Mouse (Mus musculus): Measurements from ENCODE around the gene Zfp385a. TPM values are rescaled to one million over a fixed set of nuclear protein-coding genes. Genes with fewer than 3 reads are reported as not detected.

Zfp385a gene
- total and polyA plus RNA-seq, 3 experiments: 1.2 to 59.9 (median 2.7) TPM

DNA sequence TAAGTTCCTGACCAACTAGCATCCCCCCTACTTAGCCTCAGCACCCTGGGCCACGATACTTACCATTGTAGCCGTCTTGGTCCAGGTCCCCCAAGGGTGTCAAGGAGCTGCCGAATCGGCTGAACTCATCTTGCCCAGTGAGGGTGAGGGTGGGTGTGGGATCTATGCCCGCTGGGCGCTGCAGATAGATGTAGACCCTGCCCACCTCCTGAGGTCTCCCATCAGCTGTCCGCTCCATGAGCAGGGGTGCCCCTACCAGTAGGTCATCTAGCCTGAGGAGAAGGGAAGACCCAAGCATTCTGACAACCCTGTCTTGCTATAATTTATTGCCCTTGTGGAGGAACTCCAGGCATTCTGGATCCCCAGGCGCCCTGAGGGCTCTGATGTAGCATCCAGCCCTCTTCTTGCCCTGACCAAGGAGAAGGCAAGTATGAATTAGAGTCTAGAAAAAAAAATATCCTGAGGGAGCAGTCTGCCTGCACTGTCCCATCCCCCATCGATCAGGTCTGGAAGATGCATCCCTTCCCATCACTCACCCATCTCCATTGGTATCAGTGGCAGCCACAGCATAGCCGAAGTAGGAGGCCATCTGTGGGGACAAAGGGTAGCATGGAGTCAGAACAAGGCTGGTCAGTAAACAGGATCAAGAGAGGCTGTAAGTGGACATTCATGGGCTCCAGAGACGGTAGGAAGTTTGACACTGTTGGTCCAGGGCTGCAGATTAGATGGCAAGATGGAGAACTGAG is 13.8 kb upstream of the Zfp385a start:
- no peak overlapping the region for H3K9ac ChIP-seq (ENCODE audit: insufficient read depth, low read depth)
- no peak overlapping the region for H3K4me2 ChIP-seq (ENCODE audit: insufficient read depth, low read depth, poor library complexity, severe bottlenecking)
- TF ChIP-seq ZMIZ1 (IDR thresholded peaks at IDR 0.05; ENCODE audit: low read depth, low read length) (no peak), RCOR1 (conservative IDR thresholded peaks at IDR 0.05; ENCODE audit: low read depth, low read length) (no peak), TBP (conservative IDR thresholded peaks at IDR 0.05; ENCODE audit: low read depth, low read length) (no peak), CHD1 (IDR thresholded peaks at IDR 0.05; ENCODE audit: low read depth, low read length) (no peak), POLR2AphosphoS2 (IDR thresholded peaks at IDR 0.05; ENCODE audit: low read depth, low read length) (no peak), RAD21 (IDR thresholded peaks at IDR 0.05; ENCODE audit: low read depth, low read length) (no peak), MAX (IDR thresholded peaks at IDR 0.05; ENCODE audit: low read length) (no peak), NELFE (IDR thresholded peaks at IDR 0.05; ENCODE audit: low read depth, low read length) (no peak), KAT2A (IDR thresholded peaks at IDR 0.05; ENCODE audit: insufficient replicate concordance, low read length) (no peak), JUND (conservative IDR thresholded peaks at IDR 0.05; ENCODE audit: low read depth, low read length) (no peak), ETS1 (conservative IDR thresholded peaks at IDR 0.05; ENCODE audit: low read depth, low read length) (no peak), SIN3A (IDR thresholded peaks at IDR 0.05; ENCODE audit: low read length) (no peak), USF1 (IDR thresholded peaks at IDR 0.05; ENCODE audit: low read depth, low read length) (no peak), POLR2A (IDR thresholded peaks at IDR 0.05; ENCODE audit: low read depth, low read length) (no peak), UBTF (IDR thresholded peaks at IDR 0.05; ENCODE audit: low read depth, low read length) (no peak), ZKSCAN1 (IDR thresholded peaks at IDR 0.05; ENCODE audit: borderline replicate concordance, low read depth, low read length) (no peak), ZC3H11A (IDR thresholded peaks at IDR 0.05; ENCODE audit: low read depth, low read length) (no peak), MEF2A (IDR thresholded peaks at IDR 0.05; ENCODE audit: borderline replicate concordance, low read depth, low read length) (no peak), CHD2 (IDR thresholded peaks at IDR 0.05; ENCODE audit: low read length) (no peak), IRF4 (IDR thresholded peaks at IDR 0.05; ENCODE audit: low read depth, low read length) (no peak)
- in situ Hi-C loops (cut with MboI; ENCODE audit: low pct_ligation_motif_present, low pct_unique_long_range_greater_than_20kb, low sequenced_read_pairs) (loop anchor here (5.0 kb wide), 2 partner anchors 34 to 89 kb away; no protein-coding TSS in a partner anchor), dilution Hi-C loops (cut with MboI; ENCODE audit: extremely low pct_ligation_motif_present, extremely low pct_unique_long_range_greater_than_20kb, low sequenced_read_pairs) (no loop called here)
- peaks cover 0 to 17% of the 10 kb centered on the region in 2 experiments for H3K36me3 ChIP-seq (replicated peaks in 1 of 2; ENCODE audit: control insufficient read depth in 1 of 2, insufficient read depth in 1 of 2, low read length in 1 of 2)
- no peak overlapping the region for H3K27ac ChIP-seq (ENCODE audit: insufficient read depth, low read depth)
- H3K27me3 ChIP-seq (replicated peaks): no peaks in the 10 kb centered on the region
- no peaks in the 10 kb centered on the region for H3K79me2 ChIP-seq (replicated peaks; ENCODE audit: control insufficient read depth, extremely low read depth, insufficient read depth, poor library complexity, severe bottlenecking)
- H3K9me3 ChIP-seq (replicated peaks; ENCODE audit: low read length): no peaks in the 10 kb centered on the region
- H3K4me3 ChIP-seq (replicated peaks in 1 of 3; ENCODE audit: low read depth in 2 of 3, low read length in 2 of 3, poor library complexity in 1 of 3): no peak overlapping the region
- no peak for DNase-seq (ENCODE audit: extremely low read depth)
- peaks cover 21 to 74% of the 10 kb centered on the region in 2 experiments for H3K4me1 ChIP-seq (ENCODE audit: control insufficient read depth in 1 of 2, insufficient read depth in 2 of 2)

DNA sequence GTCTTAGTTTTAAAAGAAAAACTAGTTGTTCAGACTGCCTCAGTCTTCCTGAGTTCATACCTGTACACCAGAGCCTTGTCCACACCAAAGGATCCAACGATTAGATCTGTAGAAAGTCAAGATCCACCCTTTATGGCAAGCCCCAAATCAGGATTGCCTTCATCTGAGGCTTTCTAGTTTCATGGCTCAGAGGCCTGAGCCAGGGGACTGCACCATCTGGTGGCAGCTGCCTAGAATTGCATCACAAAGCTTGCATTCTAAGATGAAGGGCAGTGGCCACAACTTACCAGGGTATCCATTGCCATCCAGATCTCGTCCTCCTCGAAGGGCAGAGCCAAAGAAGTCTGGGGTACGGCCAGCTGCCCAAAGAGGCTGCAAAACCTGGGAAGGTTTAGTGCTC is 13.0 kb upstream of the Zfp385a start:
- peak; percentile 80 for DNase-seq (ENCODE audit: extremely low read depth)

More for the DNA sequence above, 13.0 kb upstream of the Zfp385a start:
- dilution Hi-C loops (cut with MboI; ENCODE audit: extremely low pct_ligation_motif_present, extremely low pct_unique_long_range_greater_than_20kb, low sequenced_read_pairs) (no loop called here), in situ Hi-C loops (cut with MboI; ENCODE audit: low pct_ligation_motif_present, low pct_unique_long_range_greater_than_20kb, low sequenced_read_pairs) (loop anchor here (5.0 kb wide), 2 partner anchors 34 to 89 kb away; no protein-coding TSS in a partner anchor)
- Histone ChIP-seq H3K4me2 (ENCODE audit: insufficient read depth, low read depth, poor library complexity, severe bottlenecking) (no peak overlapping the region), H3K9me3 (replicated peaks; ENCODE audit: low read length) (no peaks in the 10 kb centered on the region), H3K27ac (ENCODE audit: insufficient read depth, low read depth) (no peak overlapping the region), H3K9ac (ENCODE audit: insufficient read depth, low read depth) (no peak overlapping the region), H3K4me1 (ENCODE audit: control insufficient read depth in 1 of 2, insufficient read depth in 2 of 2) (peaks cover 18 to 66% of the 10 kb centered on the region in 2 experiments), H3K36me3 (replicated peaks in 1 of 2; ENCODE audit: control insufficient read depth in 1 of 2, insufficient read depth in 1 of 2, low read length in 1 of 2) (peaks cover 0 to 17% of the 10 kb centered on the region in 2 experiments), H3K27me3 (replicated peaks) (no peaks in the 10 kb centered on the region), H3K4me3 (replicated peaks in 1 of 3; ENCODE audit: low read depth in 2 of 3, low read length in 2 of 3, poor library complexity in 1 of 3) (no peak overlapping the region), H3K79me2 (replicated peaks; ENCODE audit: control insufficient read depth, extremely low read depth, insufficient read depth, poor library complexity, severe bottlenecking) (no peaks in the 10 kb centered on the region)
- TF ChIP-seq RAD21 (IDR thresholded peaks at IDR 0.05; ENCODE audit: low read depth, low read length) (peak; percentile 57), SMC3 (IDR thresholded peaks at IDR 0.05; ENCODE audit: low read depth, low read length) (peak; percentile 78), CHD2 (IDR thresholded peaks at IDR 0.05; ENCODE audit: low read length) (no peak), JUN (IDR thresholded peaks at IDR 0.05; ENCODE audit: insufficient read depth, low read depth, low read length) (no peak), CTCF (conservative IDR thresholded peaks at IDR 0.05 in 1 of 2, IDR thresholded peaks at IDR 0.05 in 1 of 2; ENCODE audit: low read depth in 2 of 2, low read length in 2 of 2) (peak; percentile 87 to 96)

Measured in CH12.LX (cell line).